In the genomic region with DNA sequence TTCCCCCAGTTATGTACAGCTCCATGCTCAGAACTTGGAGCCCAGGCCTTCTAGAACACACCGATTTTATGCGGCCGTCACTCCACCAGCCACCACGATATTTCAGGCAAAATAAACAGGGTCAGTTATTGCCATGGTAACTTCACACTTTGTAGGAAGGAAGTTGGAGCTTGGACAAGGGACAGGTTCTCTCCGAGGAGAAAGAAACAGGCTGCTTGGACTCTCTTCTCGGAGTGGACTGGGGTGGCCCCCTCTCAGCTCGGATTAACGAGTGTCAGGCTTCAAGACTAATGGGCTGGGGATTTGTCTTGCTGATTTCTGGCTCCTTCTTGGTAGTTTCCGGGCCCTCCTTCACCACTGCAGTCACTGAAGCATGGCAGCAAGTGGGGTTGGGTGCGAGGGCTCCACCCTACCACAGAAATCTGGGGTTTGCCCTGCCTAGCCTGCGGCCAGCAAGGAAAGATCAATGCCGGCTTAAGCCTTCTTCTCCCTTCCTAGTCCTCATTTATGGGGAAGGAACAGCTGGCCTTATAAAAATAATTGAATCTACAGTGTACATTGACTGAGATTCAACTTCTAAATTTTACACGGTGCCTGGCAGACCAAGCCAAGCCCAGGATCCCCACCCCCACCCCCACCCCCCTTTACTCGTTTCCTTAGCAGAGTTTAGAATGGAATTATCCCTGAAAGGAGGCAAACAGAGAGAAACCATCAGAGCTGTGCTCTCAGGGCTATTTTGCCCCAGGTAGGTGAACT, we compare ENCODE assay signal across 13 mouse cellular contexts.
"Had no signal": no experiment of that assay in that cellular context is flagged by ENCODE, and none has a peak within 500 bp of the region (broad histone marks: within the 10 kb centered on the region; RNA-seq: fewer than 3 reads in every experiment).

No protein-coding gene starts in this region.

- ATAC-seq: inflammation-experienced regulatory T-cells, adult 6 months; intestine, postnatal 0 days; liver, embryonic 12.5 days had no signal

- H3K27me3 ChIP-seq: lung, embryonic 15.5 days; midbrain, embryonic 12.5 days; neural tube, embryonic 13.5 days had no signal

- H3K36me3 ChIP-seq: liver, embryonic 12.5 days; lung, embryonic 15.5 days; midbrain, embryonic 12.5 days; neural tube, embryonic 13.5 days had no signal

- H3K27ac ChIP-seq: kidney, postnatal 0 days; layer of hippocampus, adult 2 months; liver, embryonic 12.5 days; lung, embryonic 15.5 days; midbrain, embryonic 12.5 days; neural tube, embryonic 13.5 days had no signal

- H3K4me2 ChIP-seq: liver, embryonic 12.5 days; lung, embryonic 15.5 days; midbrain, embryonic 12.5 days; neural tube, embryonic 13.5 days had no signal

- H3K9me3 ChIP-seq: liver, embryonic 12.5 days; lung, embryonic 15.5 days; midbrain, embryonic 12.5 days; neural tube, embryonic 13.5 days had no signal

- H3K4me1 ChIP-seq: liver, embryonic 12.5 days; lung, embryonic 15.5 days; midbrain, embryonic 12.5 days; neural tube, embryonic 13.5 days had no signal

- H3K9ac ChIP-seq: liver, embryonic 12.5 days; lung, embryonic 15.5 days; midbrain, embryonic 12.5 days; neural tube, embryonic 13.5 days had no signal

- H3K4me3 ChIP-seq: layer of hippocampus, adult 2 months; liver, embryonic 12.5 days; lung, embryonic 15.5 days; midbrain, embryonic 12.5 days; neural tube, embryonic 13.5 days had no signal

- DNase-seq: kidney, adult 9 months; kidney, postnatal 4 days; lung, postnatal 14 days; spleen, adult 18-20 months; thymus, postnatal 36 days had no signal
